Mouse (Mus musculus): Measurements from ENCODE around the gene G3bp1. TPM values are rescaled to one million over a fixed set of nuclear protein-coding genes. Genes with fewer than 3 reads are reported as not detected.

The G3bp1 gene
- polyA plus RNA-seq, 1 experiment from 2014 or later: 147 TPM

DNA sequence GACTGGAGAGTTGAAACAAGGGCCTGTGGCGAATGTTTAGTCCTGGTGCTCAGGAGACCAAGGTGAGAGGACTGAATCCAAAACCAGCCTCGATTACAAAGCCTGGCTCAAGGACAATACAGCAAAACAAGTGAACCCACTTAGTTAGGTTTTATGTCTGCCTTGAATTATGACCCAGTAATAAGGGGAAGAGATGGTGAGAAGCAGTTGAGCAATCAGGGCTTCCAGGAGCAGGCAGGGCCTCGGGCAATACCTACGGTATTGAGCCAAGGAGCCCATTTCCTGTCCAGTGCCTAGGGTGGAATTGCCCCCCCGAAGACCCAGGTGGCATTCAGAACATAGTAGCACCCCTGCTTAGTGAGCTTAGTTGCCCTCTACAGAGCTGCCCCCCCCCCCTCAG, 33.4 kb downstream of the G3bp1 start:
- peaks cover 44% of the 10 kb centered on the region for H3K36me3 ChIP-seq (ENCODE audit: control insufficient read depth, insufficient read depth, low read length)
- H3K9me3 ChIP-seq (ENCODE audit: control insufficient read depth, low read length): no peaks in the 10 kb centered on the region
- H3K27me3 ChIP-seq (replicated peaks; ENCODE audit: control insufficient read depth, insufficient read depth, low read length): no peaks in the 10 kb centered on the region
- no peak overlapping the region for H3K4me3 ChIP-seq (ENCODE audit: low read depth, low read length)
- WGBS: 72% methylated on average over 5 of the region's 5 CpGs
- no peak overlapping the region for H3K9ac ChIP-seq (ENCODE audit: low read depth, low read length)
- no peak for DNase-seq (ENCODE audit: low spot score)
- no peak overlapping the region for H3K4me2 ChIP-seq (ENCODE audit: low read depth, low read length)
- no peak overlapping the region for H3K27ac ChIP-seq (replicated peaks; ENCODE audit: low read depth, low read length)
- H3K4me1 ChIP-seq (ENCODE audit: control insufficient read depth, insufficient read depth, low read length): no peaks in the 10 kb centered on the region
- ATAC-seq (ENCODE audit: low read depth): no peak

DNA sequence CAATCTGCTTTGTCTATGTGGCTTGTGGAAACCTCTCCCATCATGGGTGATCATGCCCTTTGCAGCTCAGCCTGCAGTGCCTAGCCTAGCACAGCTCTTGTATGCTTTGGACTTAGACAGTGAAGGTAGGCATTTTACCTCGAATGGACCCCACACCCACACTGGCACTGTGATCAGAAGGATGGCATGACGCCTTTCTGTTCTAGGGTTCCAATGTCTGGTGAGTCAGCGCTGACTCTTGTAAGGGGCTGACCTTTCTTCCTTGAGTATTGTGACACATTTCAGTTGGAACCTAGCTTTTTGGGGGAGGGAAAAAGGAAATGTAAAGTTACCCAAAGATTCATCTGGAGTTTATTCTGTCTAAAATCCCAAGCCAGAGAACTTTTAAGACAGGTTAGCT, 36.0 kb downstream of the G3bp1 start:
- DNase-seq (ENCODE audit: low spot score) (no peak), ATAC-seq (ENCODE audit: low read depth) (no peak)
- Histone ChIP-seq H3K36me3 (ENCODE audit: control insufficient read depth, insufficient read depth, low read length) (peaks cover 20% of the 10 kb centered on the region), H3K4me3 (ENCODE audit: low read depth, low read length) (no peak overlapping the region), H3K9me3 (ENCODE audit: control insufficient read depth, low read length) (no peaks in the 10 kb centered on the region), H3K4me2 (ENCODE audit: low read depth, low read length) (no peak overlapping the region), H3K9ac (ENCODE audit: low read depth, low read length) (no peak overlapping the region), H3K27ac (replicated peaks; ENCODE audit: low read depth, low read length) (no peak overlapping the region), H3K4me1 (ENCODE audit: control insufficient read depth, insufficient read depth, low read length) (no peaks in the 10 kb centered on the region), H3K27me3 (replicated peaks; ENCODE audit: control insufficient read depth, insufficient read depth, low read length) (no peaks in the 10 kb centered on the region)
- 87% methylated on average over 3 of the region's 3 CpGs for WGBS

DNA sequence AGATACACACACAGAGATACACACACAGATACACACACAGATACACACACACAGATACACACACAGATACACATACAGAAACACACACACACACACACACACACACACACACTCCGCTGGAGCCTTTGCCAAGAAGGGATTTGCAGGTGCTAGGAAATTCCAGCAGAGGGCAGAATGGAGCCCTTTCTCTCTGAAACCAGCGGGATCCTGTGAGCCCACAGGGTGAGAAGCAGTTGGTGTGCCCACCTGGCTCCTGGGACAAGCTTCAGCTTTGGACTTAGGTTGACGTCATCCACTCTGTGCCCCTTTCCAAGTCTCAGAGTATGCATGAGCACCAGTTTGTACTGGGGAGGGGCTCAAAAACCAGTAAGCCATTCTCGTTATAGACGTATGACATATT, 41.9 kb downstream of the G3bp1 start:
- Histone ChIP-seq H3K4me1 (ENCODE audit: control insufficient read depth, insufficient read depth, low read length) (no peaks in the 10 kb centered on the region), H3K9ac (ENCODE audit: low read depth, low read length) (no peak overlapping the region), H3K4me2 (ENCODE audit: low read depth, low read length) (no peak overlapping the region), H3K27ac (replicated peaks; ENCODE audit: low read depth, low read length) (no peak overlapping the region), H3K9me3 (ENCODE audit: control insufficient read depth, low read length) (no peaks in the 10 kb centered on the region), H3K27me3 (replicated peaks; ENCODE audit: control insufficient read depth, insufficient read depth, low read length) (no peaks in the 10 kb centered on the region), H3K36me3 (ENCODE audit: control insufficient read depth, insufficient read depth, low read length) (no peaks in the 10 kb centered on the region), H3K4me3 (ENCODE audit: low read depth, low read length) (no peak overlapping the region)
- DNase-seq (ENCODE audit: low spot score) (no peak), ATAC-seq (ENCODE audit: low read depth) (no peak)
- 69% methylated on average over 4 of the region's 5 CpGs for WGBS

DNA sequence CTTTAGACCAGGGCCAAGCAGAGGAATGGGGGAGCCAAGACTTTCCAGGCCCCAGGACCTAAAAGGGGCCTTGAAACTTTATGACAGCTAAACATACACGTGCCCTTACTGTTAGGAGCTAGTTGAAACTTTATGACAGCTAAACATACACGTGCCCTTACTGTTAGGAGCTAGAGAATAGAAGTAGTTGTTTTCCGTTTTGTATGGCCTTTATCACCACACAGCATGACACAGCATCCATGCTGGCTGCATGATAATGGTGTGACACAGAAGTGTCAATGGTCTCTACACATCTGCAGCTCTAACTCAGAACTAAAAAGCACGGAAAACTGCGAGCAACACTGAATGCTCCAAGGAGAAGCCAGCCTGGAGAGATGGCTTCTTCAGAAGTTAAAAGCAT, 48.2 kb downstream of the G3bp1 start:
- no peak for DNase-seq (ENCODE audit: low spot score)
- H3K4me3 ChIP-seq (ENCODE audit: low read depth, low read length): no peak overlapping the region
- H3K4me2 ChIP-seq (ENCODE audit: low read depth, low read length): no peak overlapping the region
- H3K27me3 ChIP-seq (replicated peaks; ENCODE audit: control insufficient read depth, insufficient read depth, low read length): no peaks in the 10 kb centered on the region
- no peak for ATAC-seq (ENCODE audit: low read depth)
- no peak overlapping the region for H3K9ac ChIP-seq (ENCODE audit: low read depth, low read length)
- WGBS: 73% methylated on average over 5 of the region's 5 CpGs
- no peaks in the 10 kb centered on the region for H3K9me3 ChIP-seq (ENCODE audit: control insufficient read depth, low read length)
- no peak overlapping the region for H3K27ac ChIP-seq (replicated peaks; ENCODE audit: low read depth, low read length)
- no peaks in the 10 kb centered on the region for H3K4me1 ChIP-seq (ENCODE audit: control insufficient read depth, insufficient read depth, low read length)
- H3K36me3 ChIP-seq (ENCODE audit: control insufficient read depth, insufficient read depth, low read length): no peaks in the 10 kb centered on the region

DNA sequence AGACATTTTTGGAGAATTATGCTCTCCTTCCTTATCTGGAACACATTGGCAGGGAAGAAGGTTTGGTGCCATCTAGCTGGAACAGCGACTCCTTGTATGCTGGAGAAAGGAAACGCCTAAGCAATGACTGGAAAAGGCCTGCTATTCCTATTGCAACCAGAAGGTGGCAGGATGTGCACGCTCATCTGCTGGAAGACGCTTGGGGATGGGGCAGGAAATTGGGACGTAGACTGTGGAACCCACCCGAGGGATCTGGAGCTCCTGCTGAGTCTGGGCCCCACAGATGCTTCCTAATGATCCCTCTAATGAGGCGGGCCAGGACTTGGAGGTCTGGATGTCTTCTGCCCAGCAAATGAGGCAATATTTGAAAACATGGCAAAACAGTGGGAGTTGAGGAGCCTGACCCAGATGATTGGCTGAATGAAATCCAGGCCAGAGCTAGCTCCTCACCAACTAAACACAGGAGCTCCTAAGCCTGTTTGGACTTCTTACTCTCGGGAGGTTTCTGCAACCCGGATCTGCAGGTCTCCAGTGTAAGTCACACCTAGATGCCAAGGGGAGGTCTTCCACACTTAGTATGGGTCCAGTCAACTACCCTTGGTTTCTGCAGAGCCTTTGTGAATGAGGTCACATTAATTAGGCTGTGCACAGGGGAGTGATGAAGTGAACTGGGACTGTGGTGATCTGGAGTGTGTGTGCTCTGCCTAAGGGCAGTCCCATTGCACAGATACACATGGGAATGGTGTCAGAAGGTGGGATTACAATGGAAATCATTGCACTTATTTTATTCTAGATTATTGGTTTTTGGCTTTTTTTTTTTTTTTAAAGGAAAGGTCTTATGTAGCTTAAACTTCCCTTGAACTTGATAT, 49.6 kb downstream of the G3bp1 start:
- no peak overlapping the region for H3K27ac ChIP-seq (replicated peaks; ENCODE audit: low read depth, low read length)
- ATAC-seq (ENCODE audit: low read depth): peak; percentile 44; the same call in 1 of the 2 replicates
- no peak overlapping the region for H3K9ac ChIP-seq (ENCODE audit: low read depth, low read length)
- H3K4me2 ChIP-seq (ENCODE audit: low read depth, low read length): peak overlapping the region; percentile 29; the same call in 1 of the 2 replicates
- no peaks in the 10 kb centered on the region for H3K27me3 ChIP-seq (replicated peaks; ENCODE audit: control insufficient read depth, insufficient read depth, low read length)
- 10% methylated on average over 9 of the region's 9 CpGs for WGBS
- H3K9me3 ChIP-seq (ENCODE audit: control insufficient read depth, low read length): no peaks in the 10 kb centered on the region
- H3K4me3 ChIP-seq (ENCODE audit: low read depth, low read length): no peak overlapping the region
- H3K36me3 ChIP-seq (ENCODE audit: control insufficient read depth, insufficient read depth, low read length): no peaks in the 10 kb centered on the region
- H3K4me1 ChIP-seq (ENCODE audit: control insufficient read depth, insufficient read depth, low read length): no peaks in the 10 kb centered on the region
- DNase-seq (ENCODE audit: low spot score): peak; percentile 81

DNA sequence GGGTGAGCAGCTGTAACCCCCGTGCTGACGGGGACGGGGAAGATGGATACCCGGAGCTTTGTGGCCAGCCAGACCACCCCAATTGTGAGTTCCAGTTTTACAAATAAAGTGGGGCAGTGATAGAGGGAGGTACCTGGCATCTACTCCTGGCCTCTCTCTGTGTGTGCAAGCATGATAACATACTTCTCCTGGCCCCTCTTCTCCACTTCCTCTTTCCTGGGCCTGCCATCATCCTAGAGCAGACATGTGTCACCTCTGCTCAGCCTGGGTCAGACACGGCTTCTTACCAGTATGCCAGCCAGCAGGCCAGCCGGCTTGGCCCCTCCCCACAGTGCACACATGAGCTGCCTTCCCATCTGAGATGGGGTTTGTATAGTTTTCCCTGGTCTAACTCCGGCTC, 61.3 kb downstream of the G3bp1 start:
- Histone ChIP-seq H3K4me1 (ENCODE audit: control insufficient read depth, insufficient read depth, low read length) (no peaks in the 10 kb centered on the region), H3K27me3 (replicated peaks; ENCODE audit: control insufficient read depth, insufficient read depth, low read length) (no peaks in the 10 kb centered on the region), H3K9me3 (ENCODE audit: control insufficient read depth, low read length) (no peaks in the 10 kb centered on the region), H3K9ac (ENCODE audit: low read depth, low read length) (no peak overlapping the region), H3K4me3 (ENCODE audit: low read depth, low read length) (no peak overlapping the region), H3K27ac (replicated peaks; ENCODE audit: low read depth, low read length) (no peak overlapping the region), H3K4me2 (ENCODE audit: low read depth, low read length) (no peak overlapping the region), H3K36me3 (ENCODE audit: control insufficient read depth, insufficient read depth, low read length) (no peaks in the 10 kb centered on the region)
- DNase-seq (ENCODE audit: low spot score) (no peak), ATAC-seq (ENCODE audit: low read depth) (no peak)
- WGBS: 85% methylated on average over 7 of the region's 7 CpGs

DNA sequence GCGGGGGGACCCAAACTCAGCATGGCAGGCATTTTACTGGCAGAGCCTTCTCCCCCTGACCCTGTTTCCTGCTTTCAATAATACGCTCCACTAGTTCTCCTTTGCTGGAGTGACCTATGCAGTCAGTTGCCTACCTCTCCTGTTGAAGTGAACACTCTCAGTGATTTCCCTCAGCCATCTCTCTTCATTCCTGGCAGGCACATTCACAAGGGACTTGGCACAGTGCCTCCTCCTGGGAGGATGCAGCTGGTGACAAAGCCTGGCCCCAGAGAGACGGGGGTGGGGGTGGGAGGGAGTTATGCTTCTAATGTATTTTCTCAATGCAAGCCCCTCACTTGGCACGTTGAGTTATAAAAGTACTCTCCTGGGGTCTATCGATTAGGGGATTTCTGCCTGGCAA, 63.9 kb downstream of the G3bp1 start:
- DNase-seq (ENCODE audit: low spot score) (peak; percentile 26), ATAC-seq (ENCODE audit: low read depth) (no peak)
- no peaks in the 10 kb centered on the region for H3K36me3 ChIP-seq (ENCODE audit: control insufficient read depth, insufficient read depth, low read length)
- H3K27me3 ChIP-seq (replicated peaks; ENCODE audit: control insufficient read depth, insufficient read depth, low read length): no peaks in the 10 kb centered on the region
- H3K9me3 ChIP-seq (ENCODE audit: control insufficient read depth, low read length): no peaks in the 10 kb centered on the region
- H3K9ac ChIP-seq (ENCODE audit: low read depth, low read length): no peak overlapping the region
- no peak overlapping the region for H3K4me2 ChIP-seq (ENCODE audit: low read depth, low read length)
- no peak overlapping the region for H3K4me3 ChIP-seq (ENCODE audit: low read depth, low read length)
- no peak overlapping the region for H3K27ac ChIP-seq (replicated peaks; ENCODE audit: low read depth, low read length)
- no peaks in the 10 kb centered on the region for H3K4me1 ChIP-seq (ENCODE audit: control insufficient read depth, insufficient read depth, low read length)
- 67% methylated on average over 5 of the region's 5 CpGs for WGBS

DNA sequence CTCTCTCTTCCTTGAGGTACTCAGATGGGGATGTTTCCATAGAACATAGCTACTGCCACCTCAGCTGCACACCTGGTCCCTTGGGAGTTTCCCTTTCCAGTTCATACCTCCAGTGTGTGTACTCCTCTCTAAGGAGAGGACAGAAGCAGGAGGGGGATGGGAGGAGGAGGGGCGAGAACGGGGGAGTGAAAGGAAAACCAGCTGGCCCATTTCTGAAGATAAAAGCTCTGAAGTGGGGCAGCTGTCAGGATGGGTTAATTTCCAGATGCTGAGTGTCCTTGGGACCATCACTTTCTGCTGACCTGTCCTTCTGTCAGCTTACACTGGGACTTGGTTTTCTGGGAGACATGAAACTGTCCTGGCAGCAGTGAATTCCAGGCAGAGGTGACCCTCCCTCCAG, 65.3 kb downstream of the G3bp1 start:
- H3K36me3 ChIP-seq (ENCODE audit: control insufficient read depth, insufficient read depth, low read length): no peaks in the 10 kb centered on the region
- H3K4me2 ChIP-seq (ENCODE audit: low read depth, low read length): no peak overlapping the region
- no peak overlapping the region for H3K27ac ChIP-seq (replicated peaks; ENCODE audit: low read depth, low read length)
- H3K9me3 ChIP-seq (ENCODE audit: control insufficient read depth, low read length): no peaks in the 10 kb centered on the region
- 54% methylated on average over 2 of the region's 2 CpGs for WGBS
- H3K4me3 ChIP-seq (ENCODE audit: low read depth, low read length): no peak overlapping the region
- no peaks in the 10 kb centered on the region for H3K27me3 ChIP-seq (replicated peaks; ENCODE audit: control insufficient read depth, insufficient read depth, low read length)
- DNase-seq (ENCODE audit: low spot score) (no peak), ATAC-seq (ENCODE audit: low read depth) (no peak)
- no peaks in the 10 kb centered on the region for H3K4me1 ChIP-seq (ENCODE audit: control insufficient read depth, insufficient read depth, low read length)
- H3K9ac ChIP-seq (ENCODE audit: low read depth, low read length): no peak overlapping the region

DNA sequence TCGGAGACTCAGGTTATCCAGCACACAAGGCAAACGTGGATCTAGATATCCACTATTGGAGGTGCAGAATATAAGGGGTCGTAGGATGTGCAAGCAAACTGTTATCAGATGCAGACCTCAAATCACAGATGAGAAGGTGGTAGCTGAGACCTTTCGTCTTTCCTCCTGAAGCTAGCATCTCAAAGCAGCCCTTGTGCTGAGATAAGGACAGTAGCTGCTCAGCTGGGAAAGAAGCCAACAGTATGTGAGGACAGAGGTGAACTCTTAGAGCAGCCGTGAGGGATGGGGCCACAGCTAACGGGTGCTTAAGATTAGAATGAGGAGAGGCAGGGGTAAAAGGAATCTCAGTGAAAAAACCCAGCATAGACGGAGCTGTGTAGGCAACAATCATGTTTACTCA, 72.6 kb downstream of the G3bp1 start:
- H3K4me3 ChIP-seq (ENCODE audit: low read depth, low read length): no peak overlapping the region
- H3K27me3 ChIP-seq (replicated peaks; ENCODE audit: control insufficient read depth, insufficient read depth, low read length): no peaks in the 10 kb centered on the region
- H3K4me2 ChIP-seq (ENCODE audit: low read depth, low read length): no peak overlapping the region
- DNase-seq (ENCODE audit: low spot score) (no peak), ATAC-seq (ENCODE audit: low read depth) (no peak)
- H3K4me1 ChIP-seq (ENCODE audit: control insufficient read depth, insufficient read depth, low read length): no peaks in the 10 kb centered on the region
- no peak overlapping the region for H3K27ac ChIP-seq (replicated peaks; ENCODE audit: low read depth, low read length)
- H3K36me3 ChIP-seq (ENCODE audit: control insufficient read depth, insufficient read depth, low read length): no peaks in the 10 kb centered on the region
- H3K9me3 ChIP-seq (ENCODE audit: control insufficient read depth, low read length): 0 out of 2 replicates have a peak, but pooled peaks cover 3% of the 10 kb centered on the region
- WGBS: 67% methylated on average over 7 of the region's 7 CpGs
- no peak overlapping the region for H3K9ac ChIP-seq (ENCODE audit: low read depth, low read length)

Measured in embryonic facial prominence, embryonic 14.5 days (tissue).